Mouse (Mus musculus) ES-E14 (cell line): ENCODE data around the gene Ltk. TPM values are rescaled to one million over a fixed set of nuclear protein-coding genes. Genes with fewer than 3 reads are reported as not detected.

Experiments
- DNase-seq: peaks from one replicate; pipeline ENCODE4 v3.0.0-alpha.2; 2013; ENCODE audit warnings: low read depth, low spot score
- H3K27ac ChIP-seq: 2 replicates; pipeline ENCODE4 v1.5.1; 2012; ENCODE audit warnings: low read depth, mild to moderate bottlenecking, low read length, moderate library complexity, mixed read lengths; ENCODE audit not compliant: poor library complexity, insufficient read depth, severe bottlenecking
- H3K36me3 ChIP-seq: 2 replicates; pipeline ENCODE4 v1.6.1; 2012; ENCODE audit warnings: mild to moderate bottlenecking, low read length, moderate library complexity, mixed read lengths; ENCODE audit not compliant: control insufficient read depth, poor library complexity, insufficient read depth, severe bottlenecking
- H3K4me1 ChIP-seq, 2 experiments: fragments of 150-350 bp in 1 of 2; sonication (generic) in 1 of 2; 2 replicates each; pipeline ENCODE4 v1.6.1; 2012; ENCODE audit warnings: low read length in 2 of 2, mild to moderate bottlenecking in 1 of 2, mixed read lengths in 1 of 2; ENCODE audit not compliant: control insufficient read depth in 2 of 2, insufficient read depth in 2 of 2, poor library complexity in 1 of 2
- H3K4me3 ChIP-seq, 2 experiments: fragments of 150-350 bp in 1 of 2; sonication (generic) in 1 of 2; 2 replicates each; pipeline ENCODE4 v1.5.1; 2012; ENCODE audit warnings: low read length in 2 of 2, low read depth in 1 of 2, mild to moderate bottlenecking in 1 of 2, mixed read lengths in 1 of 2; ENCODE audit not compliant: insufficient read depth in 1 of 2, poor library complexity in 1 of 2, severe bottlenecking in 1 of 2
- H3K9ac ChIP-seq: 2 replicates; pipeline ENCODE4 v1.6.1; 2012; ENCODE audit warnings: low read depth, mild to moderate bottlenecking, low read length, mixed read lengths; ENCODE audit not compliant: poor library complexity, insufficient read depth, severe bottlenecking
- H3K9me3 ChIP-seq: fragments of 150-350 bp; sonication (generic); 2 replicates; pipeline ENCODE4 v1.6.1; 2012; ENCODE audit warnings: low read depth, mild to moderate bottlenecking, low read length; ENCODE audit not compliant: control insufficient read depth, insufficient read depth
- CHD2 ChIP-seq: IDR thresholded peaks from 2 replicates; pipeline ENCODE4 v1.6.1; 2014; ENCODE audit warnings: mild to moderate bottlenecking, low read depth, low read length, inconsistent platforms
- HCFC1 ChIP-seq: IDR thresholded peaks from 2 replicates; pipeline ENCODE4 v1.6.1; 2012; ENCODE audit warnings: low read length, inconsistent platforms, borderline replicate concordance; ENCODE audit not compliant: insufficient read depth
- MAFK ChIP-seq: IDR thresholded peaks from 2 replicates; pipeline ENCODE4 v1.6.1; 2014; ENCODE audit warnings: mild to moderate bottlenecking, low read depth, low read length, inconsistent platforms; ENCODE audit not compliant: insufficient read depth
- ZC3H11A ChIP-seq: IDR thresholded peaks from 2 replicates; pipeline ENCODE4 v1.6.1; 2012; ENCODE audit warnings: low read depth, mild to moderate bottlenecking, inconsistent platforms, low read length, borderline replicate concordance
- ZNF384 ChIP-seq: IDR thresholded peaks from 2 replicates; pipeline ENCODE4 v1.6.1; 2012; ENCODE audit warnings: low read depth, low read length, inconsistent platforms
- in situ Hi-C, 2 experiments: fragments of 600-800 bp; cut with MboI; formaldehyde crosslinking; loops; one replicate each; pipeline ENCODE4 v1.15.1; 2025; ENCODE audit warnings: low sequenced_read_pairs in 2 of 2, inconsistent platforms in 1 of 2; ENCODE audit not compliant: unreplicated experiment in 2 of 2
- total RNA-seq: library from RNA; depleted of rRNA; stranded (reverse); fragments of 300-350 nt; gene quantifications from 2 replicates; pipeline ENCODE4 v1.2.3, GENCODE M21; 2012

Ltk gene
- total RNA-seq, 1 experiment, result 0.85 TPM

DNA sequence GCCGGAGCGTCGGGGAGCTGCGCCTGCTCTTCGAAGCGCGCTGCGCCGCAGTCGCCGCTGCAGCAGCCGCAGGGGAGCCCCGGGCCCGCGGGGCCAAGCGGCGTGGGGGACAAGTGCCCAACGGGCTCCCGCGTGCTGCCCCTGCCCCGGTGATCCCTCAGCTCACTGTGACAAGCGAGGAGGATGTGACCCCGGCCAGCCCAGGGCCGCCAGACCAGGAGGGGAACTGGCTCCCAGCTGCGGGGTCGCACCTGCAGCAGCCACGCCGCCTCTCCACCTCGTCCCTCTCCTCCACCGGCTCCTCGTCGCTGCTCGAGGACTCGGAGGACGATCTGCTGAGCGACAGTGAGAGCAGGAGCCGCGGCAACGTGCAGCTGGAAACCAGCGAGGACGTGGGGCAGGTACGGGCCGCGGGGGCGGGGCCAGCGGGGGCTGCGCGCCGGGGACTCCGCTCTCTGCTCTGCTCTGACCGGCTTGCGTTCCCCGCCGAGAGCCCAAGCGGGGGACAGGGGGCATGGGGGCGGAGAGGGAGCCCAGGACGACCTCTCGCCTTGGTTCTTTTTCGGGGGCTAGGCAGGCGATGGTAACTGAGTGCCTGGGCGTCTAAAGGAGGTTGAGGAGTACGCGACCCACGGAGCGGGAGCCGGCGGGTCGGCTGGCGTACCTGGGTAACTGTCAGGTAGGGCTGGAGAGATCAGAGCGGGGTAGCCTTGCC, 17.6 kb downstream of the Ltk start:
- Histone ChIP-seq H3K4me1 (peaks cover 5 to 14% of the 10 kb centered on the region in 2 experiments; a peak in 3 of 4 replicates), H3K9ac (peak overlapping the region; percentile 73), H3K9me3 (no peaks in the 10 kb centered on the region), H3K36me3 (no peaks in the 10 kb centered on the region), H3K27ac (no peak overlapping the region), H3K4me3 (peak overlapping the region; percentile 85 to 86)
- in situ Hi-C loops, result no loop called here
- no peak for DNase-seq
- TF ChIP-seq MAFK (no peak), HCFC1 (no peak), ZNF384 (no peak)

- in situ Hi-C loops, result no loop called here
- peaks cover 5 to 18% of the 10 kb centered on the region in 2 experiments; a peak in 3 of 4 replicates for H3K4me1 ChIP-seq
- peak within 1 kb of the TSS; percentile 82 for H3K27ac ChIP-seq
- H3K9me3 ChIP-seq, result no peaks in the 10 kb centered on the region
- H3K36me3 ChIP-seq, result no peaks in the 10 kb centered on the region
- peak within 1 kb of the TSS; percentile 82 for H3K9ac ChIP-seq
- TF ChIP-seq HCFC1, result 0 out of 2 replicates have a peak, but pooled peaks have one; percentile 33
- peak; percentile 55; the same call in 1 of the 2 replicates for TF ChIP-seq CHD2
- no peak for TF ChIP-seq ZNF384
- DNase-seq, result peak; percentile 83
- H3K4me3 ChIP-seq, result peak within 1 kb of the TSS; percentile 85 to 86
Observed at GRCm38 (mm10) chr2:119741581-119742411, 18.4 kb downstream of the Ltk start, which contains the start of gene Itpka. Itpka (plus strand) TSS chr2:119742337.

DNA sequence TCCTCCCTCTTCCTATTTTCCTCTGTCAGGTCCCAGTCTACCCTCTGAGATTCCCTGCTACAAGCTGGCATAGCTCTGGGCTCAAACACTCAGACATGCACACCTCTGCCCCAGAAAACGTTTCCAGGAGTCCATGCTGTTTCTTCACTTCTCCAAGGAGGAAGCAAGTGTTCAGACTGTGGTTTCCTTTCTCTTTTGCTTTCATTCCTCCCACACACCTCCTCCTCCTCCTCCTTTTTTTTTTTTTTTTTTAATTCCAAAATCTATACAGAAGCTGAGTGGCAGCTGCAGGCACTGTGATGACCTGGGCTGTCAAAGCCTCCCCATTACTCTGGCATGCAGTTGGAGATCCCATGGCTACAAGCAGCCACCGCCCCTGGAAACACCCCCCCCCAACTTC, 19.7 kb downstream of the Ltk start:
- Histone ChIP-seq H3K9me3 (no peaks in the 10 kb centered on the region), H3K9ac (no peak overlapping the region), H3K4me3 (no peak overlapping the region), H3K36me3 (no peaks in the 10 kb centered on the region), H3K4me1 (peaks cover 5 to 18% of the 10 kb centered on the region in 2 experiments; a peak in 3 of 4 replicates), H3K27ac (no peak overlapping the region)
- in situ Hi-C loops, result no loop called here
- TF ChIP-seq ZNF384 (no peak), CHD2 (no peak), HCFC1 (no peak), MAFK (no peak), ZC3H11A (no peak)
- DNase-seq, result no peak

DNA sequence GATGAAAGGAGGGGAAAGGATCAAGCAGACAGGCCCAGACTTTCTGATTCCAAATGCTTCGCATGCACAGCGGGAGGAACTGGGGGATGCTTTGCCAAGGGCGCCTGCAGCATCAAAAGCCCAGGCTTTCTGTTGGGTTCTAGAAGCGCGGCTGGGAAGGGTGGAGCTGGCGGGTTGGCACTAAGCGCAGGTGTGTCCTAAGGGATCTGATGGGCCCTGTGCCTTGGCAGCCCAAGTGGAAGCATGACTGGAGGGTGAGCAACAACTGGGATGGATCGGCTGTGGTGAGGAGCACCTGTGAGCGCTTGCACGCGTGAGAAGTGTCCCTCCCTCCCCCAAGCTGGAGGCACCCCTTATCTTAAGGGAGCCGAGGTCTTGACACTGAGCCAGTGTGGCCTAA, 23.1 kb downstream of the Ltk start:
- Histone ChIP-seq H3K9ac (no peak overlapping the region), H3K4me1 (peaks cover 1 to 5% of the 10 kb centered on the region in 2 experiments; a peak in 1 of 4 replicates), H3K9me3 (no peaks in the 10 kb centered on the region), H3K36me3 (peaks cover 5% of the 10 kb centered on the region), H3K27ac (no peak overlapping the region), H3K4me3 (peak overlapping the region in 1 of 2 experiments; percentile 52; a peak in 1 of 4 replicates)
- in situ Hi-C loops, result no loop called here
- no peak for TF ChIP-seq ZC3H11A
- TF ChIP-seq CHD2, result no peak
- TF ChIP-seq MAFK, result no peak
- TF ChIP-seq ZNF384, result no peak
- no peak for TF ChIP-seq HCFC1
- DNase-seq, result no peak
